Mouse (Mus musculus): ENCODE measurements around the gene Miga2.

DNA sequence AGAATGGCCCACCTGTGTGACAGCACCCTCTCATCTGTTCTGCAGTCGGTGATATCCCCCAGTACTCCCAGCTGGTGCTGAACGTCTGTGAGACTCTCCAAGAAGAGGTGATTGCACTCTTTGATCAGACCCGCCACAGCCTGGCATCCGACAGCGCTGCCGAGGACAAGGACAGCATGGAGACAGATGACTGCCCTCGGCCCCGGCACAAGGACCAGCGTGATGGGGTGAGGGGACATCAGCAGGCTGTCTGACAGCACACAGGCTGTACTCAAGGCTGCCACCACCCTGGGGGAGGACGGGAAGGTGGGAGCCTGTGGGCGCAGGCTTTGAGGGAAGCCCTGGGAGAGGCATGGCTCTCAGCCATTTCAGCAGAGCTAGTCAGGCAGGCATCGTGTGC lies 26.9 kb upstream of the Miga2 start:
- no peak for TF ChIP-seq CTCF (IDR thresholded peaks at IDR 0.05)
- no peak for TF ChIP-seq EP300 (IDR thresholded peaks at IDR 0.05)
